ENCODE assay signal across 12 mouse cellular contexts in genomic region chr7:79054111-79054510, GRCm38 (mm10). TPM values are rescaled to one million over a fixed set of nuclear protein-coding genes. Genes with fewer than 3 reads are reported as not detected.
DNase-seq lines count a peak whose midpoint lies in the region; ATAC-seq and TF ChIP-seq lines count a peak whose summit lies in the region.
"Had no signal": no experiment of that assay in that cellular context is flagged by ENCODE, and none has a peak within 500 bp of the region (broad histone marks: within the 10 kb centered on the region; RNA-seq: fewer than 3 reads in every experiment).

No protein-coding gene starts in this region.

- no peak overlapping the region for H3K27ac ChIP-seq in heart, embryonic 15.5 days
- H3K27ac ChIP-seq in heart, adult 2 months, result no peak overlapping the region
- H3K27ac ChIP-seq in embryonic facial prominence, embryonic 10.5 days (replicated peaks), result no peak overlapping the region
- H3K27ac ChIP-seq in hindbrain, embryonic 12.5 days, result no peak overlapping the region
- no peak overlapping the region for H3K27ac ChIP-seq in midbrain, embryonic 13.5 days
- H3K27ac ChIP-seq: gastrocnemius, adult 2 months had no signal

- peaks cover 76% of the 10 kb centered on the region for H3K27me3 ChIP-seq in heart, embryonic 15.5 days
- H3K27me3 ChIP-seq in heart, adult 2 months (ENCODE audit: control insufficient read depth, insufficient read depth, low read length), result peaks cover 11% of the 10 kb centered on the region
- peaks cover 92% of the 10 kb centered on the region for H3K27me3 ChIP-seq in embryonic facial prominence, embryonic 10.5 days (replicated peaks; ENCODE audit: low read depth, poor library complexity, severe bottlenecking)
- peaks cover 72% of the 10 kb centered on the region for H3K27me3 ChIP-seq in hindbrain, embryonic 12.5 days
- H3K27me3 ChIP-seq in midbrain, embryonic 13.5 days, result peaks cover 65% of the 10 kb centered on the region

- H3K9ac ChIP-seq in heart, embryonic 15.5 days, result no peak overlapping the region
- no peak overlapping the region for H3K9ac ChIP-seq in heart, adult 2 months (ENCODE audit: low read depth, low read length)
- H3K9ac ChIP-seq in hindbrain, embryonic 12.5 days, result no peak overlapping the region
- no peak overlapping the region for H3K9ac ChIP-seq in midbrain, embryonic 13.5 days (replicated peaks)

- no peak for TF ChIP-seq CTCF in heart, adult 2 months (IDR thresholded peaks at IDR 0.05)

- no peaks in the 10 kb centered on the region for H3K9me3 ChIP-seq in heart, embryonic 15.5 days (replicated peaks)
- no peaks in the 10 kb centered on the region for H3K9me3 ChIP-seq in embryonic facial prominence, embryonic 10.5 days
- H3K9me3 ChIP-seq in hindbrain, embryonic 12.5 days (replicated peaks), result no peaks in the 10 kb centered on the region
- H3K9me3 ChIP-seq in midbrain, embryonic 13.5 days, result no peaks in the 10 kb centered on the region

- TF ChIP-seq EP300 in heart, adult 2 months (IDR thresholded peaks at IDR 0.05; ENCODE audit: insufficient read depth, low read depth, low read length), result no peak

- no peaks in the 10 kb centered on the region for H3K36me3 ChIP-seq in heart, embryonic 15.5 days
- H3K36me3 ChIP-seq in heart, adult 2 months (ENCODE audit: control insufficient read depth, insufficient read depth, low read length), result no peaks in the 10 kb centered on the region
- no peaks in the 10 kb centered on the region for H3K36me3 ChIP-seq in embryonic facial prominence, embryonic 10.5 days (replicated peaks)
- H3K36me3 ChIP-seq in hindbrain, embryonic 12.5 days, result no peaks in the 10 kb centered on the region
- H3K36me3 ChIP-seq in midbrain, embryonic 13.5 days, result no peaks in the 10 kb centered on the region

- intact Hi-C loops in heart, adult 2 months (cut with DNase I), result no loop called here

- WGBS in heart, embryonic 15.5 days, result 20% methylated on average over 13 of the region's 13 CpGs
- WGBS in heart, adult 2 months, result 14% methylated on average over 13 of the region's 13 CpGs
- WGBS in embryonic facial prominence, embryonic 10.5 days, result 9% methylated on average over 13 of the region's 13 CpGs
- 11% methylated on average over 13 of the region's 13 CpGs for WGBS in hindbrain, embryonic 12.5 days
- WGBS in midbrain, embryonic 13.5 days, result 3% methylated on average over 13 of the region's 13 CpGs

- no peak for TF ChIP-seq POLR2A in heart, adult 2 months (IDR thresholded peaks at IDR 0.05; ENCODE audit: insufficient read depth, low read depth, low read length)

- no peak for ATAC-seq in heart, embryonic 15.5 days (replicated peaks; ENCODE audit: insufficient number of reproducible peaks, insufficient read depth, low FRiP score, low read depth)
- ATAC-seq in hindbrain, embryonic 12.5 days (ENCODE audit: low FRiP score), result no peak
- ATAC-seq in midbrain, embryonic 13.5 days, result no peak
- ATAC-seq: Patski had no signal

- H3K4me1 ChIP-seq in heart, embryonic 15.5 days (replicated peaks), result peaks cover 13% of the 10 kb centered on the region
- H3K4me1 ChIP-seq in heart, adult 2 months (ENCODE audit: control insufficient read depth, insufficient read depth, low read length), result no peaks in the 10 kb centered on the region
- peaks cover 20% of the 10 kb centered on the region for H3K4me1 ChIP-seq in embryonic facial prominence, embryonic 10.5 days
- peaks cover 14% of the 10 kb centered on the region for H3K4me1 ChIP-seq in hindbrain, embryonic 12.5 days
- peaks cover 21% of the 10 kb centered on the region for H3K4me1 ChIP-seq in midbrain, embryonic 13.5 days (replicated peaks)

- peak overlapping the region; percentile 5; the same call in 1 of the 2 replicates for H3K4me3 ChIP-seq in heart, embryonic 15.5 days
- H3K4me3 ChIP-seq in heart, adult 2 months, result no peak overlapping the region
- no peak overlapping the region for H3K4me3 ChIP-seq in embryonic facial prominence, embryonic 10.5 days
- H3K4me3 ChIP-seq in hindbrain, embryonic 12.5 days, result peak overlapping the region; percentile 55; the same call in 1 of the 2 replicates
- H3K4me3 ChIP-seq in midbrain, embryonic 13.5 days (replicated peaks), result no peak overlapping the region

- H3K79me2 ChIP-seq in heart, adult 2 months (replicated peaks; ENCODE audit: control insufficient read depth, insufficient read depth, low read length), result no peaks in the 10 kb centered on the region

- H3K4me2 ChIP-seq in heart, embryonic 15.5 days, result peak overlapping the region; percentile 91; the same call in 1 of the 2 replicates
- peak overlapping the region; percentile 97; the same call in 1 of the 2 replicates for H3K4me2 ChIP-seq in hindbrain, embryonic 12.5 days (replicated peaks)
- peak overlapping the region; percentile 98 for H3K4me2 ChIP-seq in midbrain, embryonic 13.5 days (replicated peaks)

- no peak for DNase-seq in heart, adult 2 months
- DNase-seq in embryonic facial prominence, embryonic 10.5 days (ENCODE audit: low spot score), result peak; percentile 10
- no peak for DNase-seq in urinary bladder, postnatal 4 days (ENCODE audit: low spot score in 2 of 2)
- no peak for DNase-seq in urinary bladder, postnatal 25 days (ENCODE audit: low spot score)
- no peak for DNase-seq in frontal cortex, postnatal 25 days (ENCODE audit: low spot score in 2 of 2)
- DNase-seq: cerebellum, adult 11-12 months; gastrocnemius, adult 2 months; lung, adult 2 months had no signal

RNA-seq across cellular contexts. Expression of gene Acan, which starts 0.8 kb away (rescaled TPM):
- 2.7 and 4.7 TPM in 2 replicates for polyA plus RNA-seq in heart, embryonic 15.5 days (2015; fragmentation: Nextera tagmentation; extraction: Ambion mirVana)
- total RNA-seq in heart, adult 2 months (2021), result under 1 TPM; 0.11 to 0.26 TPM
- 0.32 and 0.61 TPM in 2 replicates for polyA plus RNA-seq in heart, adult 2 months (2012; rRNA removed)
- 0.18 and 0.27 TPM in 2 replicates for polyA plus RNA-seq in embryonic facial prominence, embryonic 10.5 days (2016; fragmentation: Nextera tagmentation; extraction: Ambion mirVana)
- polyA plus RNA-seq in hindbrain, embryonic 12.5 days (2016; fragmentation: Nextera tagmentation; extraction: Ambion mirVana), result 4.4 and 11.8 TPM in 2 replicates
- 0.08 TPM in 2 replicates for polyA plus RNA-seq in midbrain, embryonic 13.5 days (2015; fragmentation: Nextera tagmentation; extraction: Ambion mirVana)
- polyA plus RNA-seq: Patski had no signal

Comparison
In these comparisons a context has a peak if more than half of its experiments do, and no peak if none do; other contexts are left out.
1. H3K4me3 ChIP-seq: peak in heart, embryonic 15.5 days (single experiment) and hindbrain, embryonic 12.5 days (single experiment); none in heart, adult 2 months (single experiment), embryonic facial prominence, embryonic 10.5 days (single experiment) and midbrain, embryonic 13.5 days (single experiment).
2. Peak in every context shown above with its lines, with median percentiles within 50 percentile points of each other: H3K4me2 ChIP-seq.